Mouse (Mus musculus): ENCODE results near the gene Ucp2. TPM values are rescaled to one million over a fixed set of nuclear protein-coding genes. Genes with fewer than 3 reads are reported as not detected.

Gene Ucp2
- polyA plus RNA-seq, 1 experiment, result 172 TPM

GRCm38 (mm10) chr7:100461621-100462151 lies 31.5 kb upstream of the Ucp2 start:
- H3K36me3 ChIP-seq (ENCODE audit: control insufficient read depth, insufficient read depth, low read length), result no peaks in the 10 kb centered on the region
- 37% methylated on average over 6 of the region's 6 CpGs for WGBS
- H3K27me3 ChIP-seq (replicated peaks; ENCODE audit: control insufficient read depth, insufficient read depth, low read length), result no peaks in the 10 kb centered on the region
- H3K4me3 ChIP-seq (ENCODE audit: insufficient read depth, low read depth, low read length), result no peak overlapping the region
- H3K4me1 ChIP-seq (ENCODE audit: control insufficient read depth, insufficient read depth, low read length), result peaks cover 49% of the 10 kb centered on the region
- peak; percentile 86 for DNase-seq
- no peak for TF ChIP-seq POLR2A (IDR thresholded peaks at IDR 0.05; ENCODE audit: low read depth, low read length)
- no peak for TF ChIP-seq CTCF (conservative IDR thresholded peaks at IDR 0.05; ENCODE audit: insufficient read depth, insufficient read length, low read depth, low read length)
- H3K27ac ChIP-seq (ENCODE audit: insufficient read depth, low read depth, low read length), result peak overlapping the region; percentile 39

GRCm38 (mm10) chr7:100463194-100463593 lies 29.9 kb upstream of the Ucp2 start:
- no peak for TF ChIP-seq CTCF (conservative IDR thresholded peaks at IDR 0.05; ENCODE audit: insufficient read depth, insufficient read length, low read depth, low read length)
- TF ChIP-seq POLR2A (IDR thresholded peaks at IDR 0.05; ENCODE audit: low read depth, low read length), result no peak
- Histone ChIP-seq H3K4me1 (ENCODE audit: control insufficient read depth, insufficient read depth, low read length) (peaks cover 53% of the 10 kb centered on the region), H3K36me3 (ENCODE audit: control insufficient read depth, insufficient read depth, low read length) (no peaks in the 10 kb centered on the region), H3K27me3 (replicated peaks; ENCODE audit: control insufficient read depth, insufficient read depth, low read length) (no peaks in the 10 kb centered on the region), H3K27ac (ENCODE audit: insufficient read depth, low read depth, low read length) (peak overlapping the region; percentile 7; the same call in 1 of the 2 replicates), H3K4me3 (ENCODE audit: insufficient read depth, low read depth, low read length) (no peak overlapping the region)
- 75% methylated on average over 9 of the region's 9 CpGs for WGBS
- no peak for DNase-seq

GRCm38 (mm10) chr7:100463757-100464156 lies 29.4 kb upstream of the Ucp2 start:
- Histone ChIP-seq H3K27ac (ENCODE audit: insufficient read depth, low read depth, low read length) (peak overlapping the region; percentile 86), H3K36me3 (ENCODE audit: control insufficient read depth, insufficient read depth, low read length) (no peaks in the 10 kb centered on the region), H3K27me3 (replicated peaks; ENCODE audit: control insufficient read depth, insufficient read depth, low read length) (no peaks in the 10 kb centered on the region), H3K4me3 (ENCODE audit: insufficient read depth, low read depth, low read length) (no peak overlapping the region), H3K4me1 (ENCODE audit: control insufficient read depth, insufficient read depth, low read length) (peaks cover 53% of the 10 kb centered on the region)
- peak; percentile 80 for DNase-seq
- 42% methylated on average over 10 of the region's 10 CpGs for WGBS
- TF ChIP-seq POLR2A (IDR thresholded peaks at IDR 0.05; ENCODE audit: low read depth, low read length), result no peak
- TF ChIP-seq CTCF (conservative IDR thresholded peaks at IDR 0.05; ENCODE audit: insufficient read depth, insufficient read length, low read depth, low read length), result no peak

- no peaks in the 10 kb centered on the region for H3K36me3 ChIP-seq (ENCODE audit: control insufficient read depth, insufficient read depth, low read length)
- no peaks in the 10 kb centered on the region for H3K27me3 ChIP-seq (replicated peaks; ENCODE audit: control insufficient read depth, insufficient read depth, low read length)
- TF ChIP-seq CTCF (conservative IDR thresholded peaks at IDR 0.05; ENCODE audit: insufficient read depth, insufficient read length, low read depth, low read length) (no peak), POLR2A (IDR thresholded peaks at IDR 0.05; ENCODE audit: low read depth, low read length) (no peak)
- H3K27ac ChIP-seq (ENCODE audit: insufficient read depth, low read depth, low read length), result peak overlapping the region; percentile 86
- H3K4me1 ChIP-seq (ENCODE audit: control insufficient read depth, insufficient read depth, low read length), result peaks cover 53% of the 10 kb centered on the region
- no peak overlapping the region for H3K4me3 ChIP-seq (ENCODE audit: insufficient read depth, low read depth, low read length)
- 67% methylated on average over 7 of the region's 7 CpGs for WGBS
- DNase-seq, result no peak
Observed at GRCm38 (mm10) chr7:100464248-100464647, 28.9 kb upstream of the Ucp2 start.

GRCm38 (mm10) chr7:100465248-100465647 lies 27.9 kb upstream of the Ucp2 start:
- Histone ChIP-seq H3K27ac (ENCODE audit: insufficient read depth, low read depth, low read length) (peak overlapping the region; percentile 86), H3K4me1 (ENCODE audit: control insufficient read depth, insufficient read depth, low read length) (peaks cover 53% of the 10 kb centered on the region), H3K4me3 (ENCODE audit: insufficient read depth, low read depth, low read length) (no peak overlapping the region), H3K36me3 (ENCODE audit: control insufficient read depth, insufficient read depth, low read length) (no peaks in the 10 kb centered on the region), H3K27me3 (replicated peaks; ENCODE audit: control insufficient read depth, insufficient read depth, low read length) (no peaks in the 10 kb centered on the region)
- no peak for TF ChIP-seq POLR2A (IDR thresholded peaks at IDR 0.05; ENCODE audit: low read depth, low read length)
- TF ChIP-seq CTCF (conservative IDR thresholded peaks at IDR 0.05; ENCODE audit: insufficient read depth, insufficient read length, low read depth, low read length), result no peak
- 28% methylated on average over 4 of the region's 4 CpGs for WGBS
- peak; percentile 92 for DNase-seq

GRCm38 (mm10) chr7:100465656-100466309 lies 27.4 kb upstream of the Ucp2 start:
- TF ChIP-seq POLR2A (IDR thresholded peaks at IDR 0.05; ENCODE audit: low read depth, low read length), result no peak
- no peak for TF ChIP-seq CTCF (conservative IDR thresholded peaks at IDR 0.05; ENCODE audit: insufficient read depth, insufficient read length, low read depth, low read length)
- 3% methylated on average over 5 of the region's 5 CpGs for WGBS
- H3K4me3 ChIP-seq (ENCODE audit: insufficient read depth, low read depth, low read length), result peak overlapping the region; percentile 3; the same call in 1 of the 2 replicates

GRCm38 (mm10) chr7:100466781-100467510 lies 26.2 kb upstream of the Ucp2 start:
- Histone ChIP-seq H3K36me3 (ENCODE audit: control insufficient read depth, insufficient read depth, low read length) (no peaks in the 10 kb centered on the region), H3K4me3 (ENCODE audit: insufficient read depth, low read depth, low read length) (no peak overlapping the region), H3K4me1 (ENCODE audit: control insufficient read depth, insufficient read depth, low read length) (peaks cover 43% of the 10 kb centered on the region), H3K27ac (ENCODE audit: insufficient read depth, low read depth, low read length) (peak overlapping the region; percentile 86), H3K27me3 (replicated peaks; ENCODE audit: control insufficient read depth, insufficient read depth, low read length) (no peaks in the 10 kb centered on the region)
- no peak for DNase-seq
- 85% methylated on average over 11 of the region's 11 CpGs for WGBS
- TF ChIP-seq POLR2A (IDR thresholded peaks at IDR 0.05; ENCODE audit: low read depth, low read length) (no peak), CTCF (conservative IDR thresholded peaks at IDR 0.05; ENCODE audit: insufficient read depth, insufficient read length, low read depth, low read length) (no peak)

More at GRCm38 (mm10) chr7:100465656-100466309, 27.4 kb upstream of the Ucp2 start:
- Histone ChIP-seq H3K4me1 (ENCODE audit: control insufficient read depth, insufficient read depth, low read length) (peaks cover 53% of the 10 kb centered on the region), H3K27me3 (replicated peaks; ENCODE audit: control insufficient read depth, insufficient read depth, low read length) (no peaks in the 10 kb centered on the region), H3K27ac (ENCODE audit: insufficient read depth, low read depth, low read length) (peak overlapping the region; percentile 86), H3K36me3 (ENCODE audit: control insufficient read depth, insufficient read depth, low read length) (no peaks in the 10 kb centered on the region)
- peak; percentile 95 for DNase-seq
